Mouse (Mus musculus) neural tube, embryonic 10.5 days (tissue): ENCODE measurements around the gene Htr6.

Experiments used
- DNase-seq: peaks from one replicate; pipeline ENCODE4 v3.0.0-alpha.2; 2017; ENCODE audit warnings: low spot score; ENCODE audit errors: extremely low spot score

Htr6 gene

GRCm38 (mm10) chr4:139048518-139048917 lies 26.9 kb downstream of the Htr6 start:
- DNase-seq = no peak

GRCm38 (mm10) chr4:139046354-139046753 lies 29.0 kb downstream of the Htr6 start:
- no peak for DNase-seq

- DNase-seq = no peak
These were observed 30.8 kb downstream of the Htr6 start for GRCm38 (mm10) chr4:139044566-139044965.

GRCm38 (mm10) chr4:139043600-139043999 lies 31.8 kb downstream of the Htr6 start:
- no peak for DNase-seq

GRCm38 (mm10) chr4:139042611-139043010 lies 32.8 kb downstream of the Htr6 start:
- no peak for DNase-seq

- DNase-seq = no peak
These were observed 35.1 kb downstream of the Htr6 start for GRCm38 (mm10) chr4:139040084-139040839.

GRCm38 (mm10) chr4:139037795-139038607 lies 37.4 kb downstream of the Htr6 start:
- no peak for DNase-seq

- DNase-seq = no peak
These were observed 39.6 kb downstream of the Htr6 start for GRCm38 (mm10) chr4:139035799-139036198.

- DNase-seq = no peak
These were observed 40.4 kb downstream of the Htr6 start for GRCm38 (mm10) chr4:139034942-139035341.

- DNase-seq = no peak
These were observed 40.8 kb downstream of the Htr6 start for GRCm38 (mm10) chr4:139034540-139034939.

- DNase-seq = no peak
These were observed 41.4 kb downstream of the Htr6 start for GRCm38 (mm10) chr4:139034010-139034367.

- DNase-seq = no peak
These were observed 41.9 kb downstream of the Htr6 start for GRCm38 (mm10) chr4:139033263-139034009.

- no peak for DNase-seq
These were observed 42.8 kb downstream of the Htr6 start for GRCm38 (mm10) chr4:139032521-139032920.

- no peak for DNase-seq
These were observed 44.7 kb downstream of the Htr6 start for GRCm38 (mm10) chr4:139030675-139031074.

GRCm38 (mm10) chr4:139024379-139024778 lies 51.0 kb downstream of the Htr6 start:
- no peak for DNase-seq

GRCm38 (mm10) chr4:139020385-139020784 lies 55.0 kb downstream of the Htr6 start:
- no peak for DNase-seq

- no peak for DNase-seq
These were observed 56.0 kb downstream of the Htr6 start for GRCm38 (mm10) chr4:139019413-139019812.

GRCm38 (mm10) chr4:139018976-139019375 lies 56.4 kb downstream of the Htr6 start:
- DNase-seq = no peak

GRCm38 (mm10) chr4:139018388-139018787 lies 57.0 kb downstream of the Htr6 start:
- no peak for DNase-seq

- DNase-seq = no peak
These were observed 60.6 kb downstream of the Htr6 start for GRCm38 (mm10) chr4:139014793-139015192.

GRCm38 (mm10) chr4:139013281-139013680 lies 62.1 kb downstream of the Htr6 start:
- no peak for DNase-seq

GRCm38 (mm10) chr4:139011201-139011702 lies 64.1 kb downstream of the Htr6 start:
- DNase-seq = no peak
